Mouse (Mus musculus) megakaryocyte, adult 5-6 weeks (primary cell): ENCODE measurements around the gene Rspo3. TPM values are rescaled to one million over a fixed set of nuclear protein-coding genes. Genes with fewer than 3 reads are reported as not detected.

ENCODE experiments used
- ATAC-seq: 2 replicates; pipeline ENCODE4 v1.8.0; 2016; ENCODE audit warnings: mild to moderate bottlenecking, inconsistent platforms; ENCODE audit not compliant: poor library complexity, severe bottlenecking
- total RNA-seq, 2 experiments: library from RNA; stranded (forward) in 1 of 2; stranded (reverse) in 1 of 2; fragments of 153-499, 151-499 nt in 1 of 2; fragments of 221-1000, 200-1000 nt in 1 of 2; gene quantifications; 2 replicates each; pipeline versions ENCODE4 v1.2.3 to v1.2.4; 2015 to 2017

The Rspo3 gene
- total RNA-seq (2015) (not detected in 2 replicates), total RNA-seq (2017) (0.18 TPM in 1 of 2 replicates, not detected in the other)

DNA sequence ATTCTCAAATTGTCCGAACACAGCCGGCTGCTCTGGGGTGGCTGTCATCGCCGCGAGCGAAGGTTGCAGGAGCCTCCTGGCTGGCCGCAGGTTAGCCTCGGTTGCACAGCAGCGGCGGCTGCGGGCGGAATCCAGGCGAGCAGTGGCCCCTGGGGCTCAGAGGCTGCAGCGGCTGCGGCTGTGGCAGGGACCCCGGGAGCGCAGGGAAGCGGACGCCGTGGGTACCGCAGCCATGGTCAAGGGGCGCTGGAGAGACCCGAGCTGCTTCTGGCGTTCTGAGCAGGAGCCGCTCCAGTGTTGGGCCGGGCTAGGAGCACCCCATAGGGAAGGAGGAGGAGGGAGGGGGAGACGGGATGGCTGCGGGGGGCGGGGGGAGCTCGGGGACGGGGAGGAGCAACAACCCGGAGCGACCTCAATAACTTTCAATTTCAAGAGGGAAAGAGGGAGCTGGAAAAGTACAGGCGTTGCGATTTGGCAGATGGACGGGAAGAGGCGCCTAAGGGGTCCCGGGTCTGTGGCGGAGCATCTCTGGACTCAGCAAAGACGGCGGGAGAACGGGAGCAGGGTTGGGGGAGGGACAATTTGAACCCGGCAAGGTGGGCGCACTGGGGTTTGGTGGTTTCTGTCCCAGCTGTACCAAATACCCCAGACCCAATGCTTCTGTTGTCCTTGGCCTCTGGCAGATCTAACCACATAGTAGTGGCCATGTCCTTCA is at the start of gene Rspo3:
TSS of gene Rspo3 (minus strand) at position 322 of the 715 bp plus-strand sequence.
- ATAC-seq, result 0 out of 2 replicates have a peak, but pooled peaks have one; percentile 27

DNA sequence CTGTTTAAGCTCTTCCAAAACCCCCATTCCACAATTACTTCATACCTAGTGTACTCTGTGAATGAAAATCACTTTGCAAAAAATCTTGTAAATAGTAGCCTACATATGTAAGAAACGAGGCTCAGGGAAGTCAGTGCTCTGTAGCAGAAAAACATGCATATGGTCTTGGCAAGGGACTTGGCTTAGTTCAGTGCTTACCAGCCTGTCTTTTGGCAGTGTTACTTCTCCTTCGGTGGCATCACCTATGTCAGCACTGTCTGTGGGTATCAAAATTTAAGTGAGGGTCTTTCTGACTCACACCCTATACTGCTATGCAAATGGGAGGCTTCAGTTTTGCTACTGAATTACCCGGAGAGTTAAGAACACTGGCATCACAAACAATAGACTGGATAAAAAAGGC is 46.3 kb upstream of the Rspo3 start:
- no peak for ATAC-seq

DNA sequence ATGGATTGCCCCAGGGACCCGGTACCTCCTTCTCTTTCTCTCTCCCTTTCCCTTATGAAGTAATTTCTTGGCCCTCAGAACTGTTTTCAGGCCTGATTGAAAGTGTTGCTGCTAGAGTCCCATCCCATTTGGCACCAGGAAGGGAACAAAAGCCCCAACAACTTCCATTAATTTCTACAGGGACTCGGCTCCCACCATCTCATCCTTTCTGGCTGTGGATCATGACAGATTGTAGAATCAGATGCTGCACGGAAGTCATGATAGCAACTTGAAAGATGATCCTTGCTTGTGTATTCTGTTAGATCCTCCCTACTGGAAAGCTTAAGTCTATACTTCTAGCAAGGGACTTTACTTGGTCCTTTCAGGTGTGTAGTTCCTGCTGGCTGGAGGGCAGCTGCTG is 45.8 kb upstream of the Rspo3 start:
- no peak for ATAC-seq

DNA sequence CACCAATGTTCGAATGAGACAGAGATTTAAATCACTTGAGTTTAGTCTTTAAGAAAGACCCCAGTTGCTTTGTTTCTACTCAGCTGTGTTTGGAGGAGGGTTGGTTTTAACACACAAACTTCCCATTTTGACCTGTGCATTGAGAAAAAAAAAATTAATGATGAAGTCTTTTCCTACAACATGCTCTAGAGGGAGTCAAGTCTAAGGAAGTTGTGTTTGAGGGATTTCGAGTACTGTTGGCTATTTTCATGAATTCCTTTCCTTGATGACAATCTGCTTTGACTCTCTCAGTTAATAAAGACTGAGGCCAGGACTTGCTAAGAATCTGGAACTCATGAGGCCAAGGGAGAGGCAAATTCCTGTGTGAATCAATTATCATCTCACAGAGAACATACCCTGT is 20.3 kb upstream of the Rspo3 start:
- ATAC-seq, result no peak

DNA sequence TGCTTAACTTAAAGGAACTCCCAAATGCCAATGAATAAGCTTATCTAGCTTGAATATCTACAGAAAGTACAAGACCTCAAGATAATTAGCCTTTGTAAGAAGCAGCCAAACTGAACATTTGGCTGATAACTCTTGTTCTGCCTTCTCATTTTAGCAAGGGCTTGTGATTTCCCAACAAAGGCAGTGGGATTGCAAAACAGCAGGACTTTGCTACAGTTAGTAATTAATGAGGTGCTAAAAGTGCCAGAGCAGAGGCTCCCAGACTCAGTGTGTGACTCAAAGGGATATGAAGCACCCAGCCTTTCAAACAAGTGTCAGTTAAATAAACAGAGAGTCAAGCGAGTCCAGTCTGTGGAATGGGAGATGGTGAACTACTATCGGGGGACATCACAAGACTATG is 18.7 kb upstream of the Rspo3 start:
- ATAC-seq, result no peak

DNA sequence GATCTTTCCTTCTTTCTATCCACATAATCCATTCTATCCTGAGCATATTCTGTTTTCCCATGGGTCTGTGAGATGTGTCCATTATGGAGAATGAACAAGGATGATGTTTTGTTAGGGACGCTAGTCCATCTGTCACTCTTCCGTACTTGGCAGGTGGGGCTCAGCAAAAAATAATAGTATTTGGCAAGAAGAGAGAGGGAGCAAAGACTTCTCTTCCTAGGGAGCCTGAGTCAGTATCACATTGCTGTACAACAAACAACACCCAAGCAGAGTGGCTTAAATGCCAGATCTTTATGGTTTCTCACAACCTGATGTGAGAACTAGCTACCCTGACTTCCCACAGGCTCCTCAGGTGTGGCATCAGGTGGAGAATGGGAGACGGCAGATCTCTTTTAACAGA is 7.3 kb upstream of the Rspo3 start:
- no peak for ATAC-seq

DNA sequence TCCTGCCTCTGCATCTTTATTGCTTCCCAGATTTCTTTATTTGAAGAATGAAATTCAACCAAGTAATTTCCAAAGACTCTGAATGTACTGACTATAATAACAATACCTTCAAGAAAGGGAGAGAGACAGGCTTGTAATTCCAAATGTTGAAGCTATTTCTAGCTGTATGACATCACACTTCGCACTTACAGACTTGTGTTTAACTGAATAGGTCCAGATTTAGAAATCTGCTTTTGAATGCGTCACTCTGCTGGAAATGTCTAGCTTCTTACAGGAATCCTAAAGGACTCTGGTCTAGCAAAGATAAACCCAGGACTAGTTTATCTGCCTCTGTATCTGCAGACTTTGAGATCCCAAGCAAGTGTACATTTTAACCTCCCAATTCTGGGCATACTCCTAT is 3.8 kb upstream of the Rspo3 start:
- no peak for ATAC-seq

DNA sequence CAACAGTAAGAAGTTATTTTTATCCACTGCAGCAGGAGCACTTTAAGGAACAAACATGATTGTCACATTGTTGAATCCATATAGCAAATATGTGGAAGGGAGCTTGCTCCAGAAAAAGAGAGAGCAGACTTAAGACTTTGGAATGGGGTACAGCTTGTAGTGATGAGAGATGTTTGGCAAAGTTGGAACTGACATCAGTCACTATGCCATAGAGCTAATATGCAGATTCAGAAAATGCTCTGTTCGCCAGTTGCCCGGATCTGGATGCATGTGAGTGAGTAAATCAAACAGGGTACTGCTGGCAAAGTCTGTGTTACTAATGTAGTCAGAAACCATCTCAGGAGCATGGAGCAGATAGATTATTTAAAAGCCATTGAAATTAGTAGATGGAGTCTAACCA is 3.1 kb upstream of the Rspo3 start:
- ATAC-seq, result no peak

DNA sequence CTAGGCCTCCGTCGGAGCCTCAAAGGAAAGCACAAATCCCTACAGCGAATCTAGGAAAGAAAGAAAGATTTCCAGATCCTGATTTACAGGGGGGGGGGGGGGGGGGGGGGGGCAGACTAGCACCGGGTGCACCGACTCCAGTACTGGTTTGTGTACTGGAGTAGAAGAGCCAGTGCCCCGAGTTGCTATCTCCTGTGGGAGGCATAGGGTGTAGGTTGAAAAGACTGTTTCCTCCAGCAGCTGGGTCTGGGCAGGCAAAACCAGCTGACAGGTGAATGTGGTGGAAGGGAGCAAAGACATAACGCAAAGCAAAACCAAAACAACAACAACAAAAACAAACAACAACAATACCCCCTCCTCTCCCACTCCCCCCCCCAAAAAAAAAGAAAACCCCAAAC is 838 bp downstream of the Rspo3 start:
- no peak for ATAC-seq

DNA sequence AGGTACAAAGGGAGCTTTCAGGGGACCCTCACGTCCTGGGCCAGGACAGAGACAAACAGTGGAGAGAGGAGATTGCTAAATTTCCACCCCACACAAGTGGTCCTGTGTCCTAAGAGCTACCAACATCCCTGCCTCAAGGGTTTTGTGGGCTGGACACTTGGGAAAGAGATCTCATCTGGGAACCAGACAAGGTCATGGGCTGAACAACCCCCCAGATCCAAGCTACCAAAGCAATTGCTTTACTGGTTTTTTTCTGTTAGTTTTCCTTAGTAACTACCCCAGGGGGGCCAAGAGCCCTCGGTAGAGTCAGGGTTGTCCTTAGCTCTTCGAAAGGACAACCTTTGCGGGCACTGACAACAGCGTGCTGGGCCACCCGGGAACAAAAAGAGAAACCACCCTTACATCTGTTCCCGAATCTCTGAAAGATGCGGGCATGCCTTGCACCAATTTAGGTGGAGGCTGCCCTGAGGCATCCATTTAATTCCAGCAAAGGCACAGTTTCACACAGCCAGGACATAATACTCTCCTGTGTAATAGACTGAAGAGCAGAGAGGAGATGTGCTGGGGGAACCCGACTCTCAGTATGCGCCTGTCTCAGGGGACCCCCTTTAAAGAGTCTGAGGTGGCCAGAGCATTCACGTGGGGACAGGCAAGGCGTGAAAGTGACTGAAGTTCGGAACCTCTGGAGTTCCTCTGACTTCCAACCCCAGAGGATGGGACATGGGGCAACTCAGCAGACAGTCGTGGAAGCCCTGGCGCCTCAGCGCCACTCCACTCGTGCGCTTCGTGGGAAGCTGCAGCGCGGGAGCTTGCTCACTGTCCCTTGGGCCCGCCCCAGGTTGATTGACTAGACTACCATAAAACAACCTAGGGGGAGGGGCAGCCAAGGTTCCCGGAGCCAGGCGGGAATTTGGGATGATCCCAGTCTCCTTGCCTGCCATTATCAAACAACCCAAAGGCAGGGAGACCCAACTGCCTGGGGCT is 1.5 kb downstream of the Rspo3 start:
- no peak for ATAC-seq

DNA sequence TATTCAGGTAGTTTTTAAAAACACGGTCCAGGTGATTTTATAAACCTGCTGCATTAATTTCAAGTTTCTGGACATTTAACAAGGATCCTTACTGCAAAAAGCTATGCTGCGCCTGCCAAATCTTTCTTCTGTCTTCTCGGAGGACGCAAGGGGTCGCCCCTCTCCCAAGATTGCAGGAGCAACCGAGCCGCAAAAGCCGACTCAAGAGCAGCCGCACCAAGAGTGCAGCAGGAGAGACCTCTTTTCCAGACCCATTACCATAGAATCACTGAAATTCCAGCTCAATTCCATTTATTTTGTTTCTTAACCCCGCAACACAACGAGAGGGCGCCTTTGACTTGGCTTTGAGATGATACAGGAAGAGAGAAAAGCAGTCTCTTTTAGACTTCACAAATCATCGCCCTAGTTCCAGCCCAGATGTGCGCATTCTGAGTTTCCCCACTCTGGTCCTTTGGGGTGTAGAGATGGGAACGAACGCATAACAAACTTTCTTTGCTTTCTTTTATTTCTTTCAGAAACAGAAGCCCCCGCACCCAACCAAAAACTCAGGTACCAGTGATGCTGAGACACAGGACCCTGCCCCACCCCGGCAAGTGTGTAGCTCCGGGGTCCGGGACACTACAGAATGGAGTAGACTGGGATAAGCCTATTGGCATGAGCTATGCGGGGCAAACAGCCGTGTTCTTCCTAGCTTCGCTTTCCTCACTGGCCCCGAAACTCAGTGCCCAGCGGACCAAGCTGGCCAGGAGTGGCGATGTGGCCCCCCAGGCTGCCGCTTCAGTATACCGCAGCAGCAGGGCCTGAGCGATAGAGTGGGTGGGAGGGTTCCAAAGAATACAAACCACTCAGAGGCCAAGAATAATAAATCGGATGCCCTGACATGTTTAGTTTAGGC is 2.6 kb downstream of the Rspo3 start:
- ATAC-seq, result no peak

DNA sequence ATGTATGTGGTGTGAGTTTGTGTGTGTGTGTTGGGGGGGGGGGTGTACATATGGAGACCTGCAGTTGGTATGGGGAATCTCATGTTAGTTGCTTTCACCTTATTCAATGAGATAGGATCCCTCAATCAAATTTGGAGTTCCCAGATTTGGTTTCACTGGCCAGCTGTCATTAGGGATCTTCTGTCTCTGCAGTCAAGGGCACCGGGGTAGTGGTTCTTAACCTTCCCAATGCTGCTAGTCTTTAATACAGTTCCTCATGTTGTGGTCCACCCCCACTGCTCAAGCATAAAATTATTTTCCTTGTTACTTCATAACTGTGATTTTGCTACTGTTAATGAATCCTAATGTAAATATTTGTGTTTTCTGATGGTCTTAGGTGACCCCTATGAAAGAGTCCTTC is 22.1 kb downstream of the Rspo3 start:
- ATAC-seq, result no peak

DNA sequence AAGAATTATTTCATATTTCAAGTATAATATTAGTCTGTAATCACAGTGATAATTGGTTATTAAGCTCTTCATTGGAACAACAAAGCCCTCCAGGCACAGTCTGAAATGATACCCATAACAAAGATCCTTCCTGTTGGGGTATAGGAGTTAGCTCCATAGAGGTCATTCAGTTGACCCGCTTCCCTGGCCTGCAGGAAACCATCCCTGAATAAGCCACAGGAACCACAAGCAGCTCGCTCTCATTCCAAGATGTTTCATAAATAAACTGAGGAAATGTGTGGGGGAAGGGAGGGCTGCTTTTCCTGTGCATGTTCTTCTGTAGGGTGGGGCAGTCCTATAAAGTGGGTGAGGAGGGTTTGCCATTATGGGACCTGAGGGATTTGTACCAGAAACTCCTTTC is 27.5 kb downstream of the Rspo3 start:
- no peak for ATAC-seq

DNA sequence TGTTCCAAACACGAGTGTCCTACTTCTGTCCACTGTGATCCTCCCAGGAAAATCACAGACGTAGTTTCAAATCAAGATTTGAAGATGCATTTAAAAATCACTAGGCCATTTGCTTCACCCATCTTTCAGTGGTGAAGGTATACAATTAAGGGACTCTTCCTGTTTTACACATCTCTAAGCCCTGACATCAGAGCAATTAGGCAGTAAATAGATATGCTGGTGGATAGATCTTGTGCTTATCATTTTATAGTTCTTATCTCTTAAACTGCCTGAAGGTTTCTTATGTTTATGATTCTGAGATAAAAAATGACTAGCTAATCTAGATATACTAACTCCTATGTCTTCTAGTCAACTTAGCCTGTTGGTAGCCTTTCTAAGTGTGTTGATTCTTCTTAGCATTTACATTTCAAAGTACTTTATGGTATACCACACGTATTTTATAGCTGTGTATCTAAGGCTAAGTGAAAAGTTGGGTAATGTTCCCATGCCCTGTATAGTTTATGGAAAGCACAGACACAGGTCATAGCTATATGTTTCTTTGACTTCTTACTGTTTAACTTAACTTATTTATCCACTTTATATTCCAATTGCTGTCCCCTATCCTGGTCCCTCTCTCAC is 38.4 kb downstream of the Rspo3 start:
- no peak for ATAC-seq

DNA sequence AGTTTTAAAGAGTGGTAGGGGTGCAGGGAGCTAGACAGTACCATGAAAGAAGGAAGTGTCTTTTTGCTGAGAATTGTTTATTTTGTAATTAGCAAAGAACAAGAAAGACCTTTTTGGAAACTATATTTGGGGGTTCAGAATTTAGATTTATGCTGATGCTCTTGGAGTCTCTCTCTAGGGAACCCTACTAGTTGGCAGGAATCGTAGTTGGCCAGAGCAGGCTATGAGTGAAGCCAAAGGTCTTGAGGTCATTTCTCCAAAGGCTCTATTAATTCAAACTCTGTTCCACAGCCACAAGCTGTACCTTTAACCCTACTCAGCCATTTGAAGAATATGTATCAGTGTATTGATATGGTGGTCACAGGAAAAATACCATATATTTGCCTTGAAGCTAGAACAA is 41.7 kb downstream of the Rspo3 start:
- ATAC-seq, result no peak

DNA sequence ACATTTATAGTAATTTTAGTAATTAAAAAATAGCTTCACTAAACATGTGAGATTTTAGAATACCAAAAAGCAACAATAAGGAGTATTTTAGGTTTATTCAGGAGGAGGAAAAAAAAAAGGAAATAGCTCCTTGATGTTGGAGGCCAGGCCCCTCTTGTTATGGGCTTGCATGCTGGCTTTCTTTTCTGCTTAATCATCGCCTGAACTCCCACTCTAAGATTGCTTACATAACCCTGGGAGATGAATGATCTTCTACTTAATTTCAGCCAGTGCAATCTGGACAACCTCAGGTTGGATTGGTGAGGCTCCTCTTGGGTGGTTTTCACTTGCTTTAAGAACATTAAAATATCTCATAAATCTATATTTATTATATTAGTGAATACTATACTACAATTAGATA is 54.7 kb downstream of the Rspo3 start:
- ATAC-seq, result no peak

DNA sequence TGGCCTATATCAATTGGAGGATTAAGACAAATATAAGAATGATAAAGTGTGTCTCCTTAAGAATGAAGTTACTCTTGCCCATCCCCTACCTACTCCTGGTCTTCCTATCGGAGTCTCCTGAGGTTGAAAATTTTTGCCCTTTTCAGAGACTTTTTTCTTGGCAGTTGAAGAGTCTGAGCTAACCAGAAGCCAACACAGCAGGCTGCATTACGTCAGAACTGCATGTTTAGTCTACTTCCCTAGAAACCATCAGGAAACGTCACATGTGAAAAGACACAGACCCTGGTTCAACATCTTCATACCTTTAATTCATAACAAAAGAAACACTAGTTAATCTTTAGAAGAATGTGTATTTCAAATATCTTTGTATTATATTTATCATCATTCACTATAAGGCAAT is 56.3 kb downstream of the Rspo3 start:
- no peak for ATAC-seq

DNA sequence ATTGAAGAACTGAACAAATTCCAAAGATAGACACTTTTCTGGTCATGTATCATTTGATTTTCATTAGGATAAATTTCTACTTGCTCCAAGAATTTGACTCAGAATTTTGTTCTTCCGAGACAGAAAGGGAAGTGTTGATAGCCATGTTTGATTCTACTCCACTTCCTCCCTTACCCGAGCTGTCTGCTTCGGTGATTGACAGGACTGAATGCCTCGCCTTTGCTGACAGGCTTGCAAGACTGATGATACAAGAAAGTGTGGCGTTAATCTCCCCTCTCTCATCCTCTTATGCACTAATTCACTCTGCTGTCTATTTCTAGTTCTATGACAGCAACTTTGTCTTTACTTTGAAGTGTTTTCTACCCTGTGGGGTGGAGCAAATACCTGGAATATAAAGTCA is 65.2 kb downstream of the Rspo3 start:
- no peak for ATAC-seq

DNA sequence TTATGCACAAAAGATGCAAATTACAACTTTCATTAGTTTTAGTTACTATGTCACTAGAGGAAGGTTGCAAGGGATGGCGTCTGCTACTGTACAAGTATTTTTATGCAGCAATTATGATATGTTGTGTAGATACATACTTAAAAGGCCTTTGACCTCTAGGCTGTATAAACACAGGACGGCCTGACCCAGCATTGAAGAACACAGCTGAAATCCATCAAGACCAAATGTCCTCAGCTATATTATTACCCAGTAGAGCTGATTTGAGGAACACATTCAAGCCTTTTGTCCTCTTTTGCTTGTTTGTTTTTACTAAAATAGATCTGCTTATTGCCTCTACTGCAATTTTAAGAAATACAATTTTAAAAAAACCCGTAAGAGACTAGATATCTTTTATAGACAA is 75.6 kb downstream of the Rspo3 start:
- no peak for ATAC-seq

DNA sequence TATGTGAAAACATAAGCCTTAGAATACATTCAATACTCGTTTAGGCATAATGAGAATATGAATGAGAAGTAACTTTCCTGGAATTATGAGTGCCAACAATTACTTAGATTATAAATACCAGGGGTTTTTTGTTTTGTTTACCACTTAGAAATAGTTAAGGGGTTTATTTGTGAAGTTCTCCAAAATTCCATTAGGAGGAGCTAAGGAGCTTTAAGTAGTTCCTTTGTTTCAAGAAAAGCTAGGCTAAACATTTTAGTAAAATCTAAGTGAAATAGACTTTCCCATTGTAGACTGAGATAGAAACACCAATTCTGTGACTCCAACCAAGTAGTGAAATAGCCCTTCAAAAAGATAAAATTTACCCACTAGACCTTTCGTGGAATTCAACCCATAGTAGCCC is 76.0 kb downstream of the Rspo3 start:
- no peak for ATAC-seq

DNA sequence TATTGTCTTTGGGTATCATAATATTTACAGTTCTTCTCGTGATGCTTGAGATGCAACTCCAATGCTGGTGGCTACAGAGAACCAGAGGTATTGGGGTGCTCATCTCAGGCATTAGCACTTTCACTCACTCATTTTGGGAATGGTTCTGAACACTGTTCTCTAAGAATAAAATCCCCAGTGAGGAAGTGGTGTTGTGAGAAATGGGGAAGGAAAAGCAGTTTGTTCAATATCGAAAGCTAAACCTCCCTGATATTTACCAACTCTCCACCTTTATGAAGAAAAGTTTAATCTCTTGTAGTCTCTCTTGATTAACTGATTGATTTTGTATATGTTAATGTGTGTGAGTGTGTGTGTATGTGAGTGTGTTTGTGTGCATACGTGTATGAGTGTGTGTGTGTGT is 90.6 kb downstream of the Rspo3 start:
- peak; percentile 66 for ATAC-seq
